Mouse (Mus musculus) activated CD4-positive, CD25-positive, alpha-beta regulatory T cell, adult 9 weeks (primary cell): Measurements from ENCODE around the gene Ctnna2. TPM values are rescaled to one million over a fixed set of nuclear protein-coding genes. Genes with fewer than 3 reads are reported as not detected.

Experiments
- polyA plus RNA-seq: library from polyadenylated mRNA; unstranded; fragments of 100-300 nt; shearing (Covaris generic); gene quantifications from one replicate; pipeline ENCODE4 v1.2.1, GENCODE M21; 2017

Gene Ctnna2
- not detected for polyA plus RNA-seq

GRCm38 (mm10) chr6:77979241-77979961 lies at the start of gene Ctnna2:
Gene Ctnna2, minus strand, starts transcription at chr6:77979699.

GRCm38 (mm10) chr6:77242601-77243406 lies 736.7 kb downstream of the Ctnna2 start, which contains the start of gene Lrrtm1:
Gene Lrrtm1, plus strand, starts transcription at chr6:77242689.

